Mouse (Mus musculus): ENCODE measurements around the gene Tymp.

Gene Tymp

GRCm38 (mm10) chr15:89373762-89374248 is 3.0 kb downstream of the Tymp start, which contains the start of gene Sco2:
Gene Sco2, minus strand, starts transcription at chr15:89373846.
- peak; percentile 94 for DNase-seq

DNA sequence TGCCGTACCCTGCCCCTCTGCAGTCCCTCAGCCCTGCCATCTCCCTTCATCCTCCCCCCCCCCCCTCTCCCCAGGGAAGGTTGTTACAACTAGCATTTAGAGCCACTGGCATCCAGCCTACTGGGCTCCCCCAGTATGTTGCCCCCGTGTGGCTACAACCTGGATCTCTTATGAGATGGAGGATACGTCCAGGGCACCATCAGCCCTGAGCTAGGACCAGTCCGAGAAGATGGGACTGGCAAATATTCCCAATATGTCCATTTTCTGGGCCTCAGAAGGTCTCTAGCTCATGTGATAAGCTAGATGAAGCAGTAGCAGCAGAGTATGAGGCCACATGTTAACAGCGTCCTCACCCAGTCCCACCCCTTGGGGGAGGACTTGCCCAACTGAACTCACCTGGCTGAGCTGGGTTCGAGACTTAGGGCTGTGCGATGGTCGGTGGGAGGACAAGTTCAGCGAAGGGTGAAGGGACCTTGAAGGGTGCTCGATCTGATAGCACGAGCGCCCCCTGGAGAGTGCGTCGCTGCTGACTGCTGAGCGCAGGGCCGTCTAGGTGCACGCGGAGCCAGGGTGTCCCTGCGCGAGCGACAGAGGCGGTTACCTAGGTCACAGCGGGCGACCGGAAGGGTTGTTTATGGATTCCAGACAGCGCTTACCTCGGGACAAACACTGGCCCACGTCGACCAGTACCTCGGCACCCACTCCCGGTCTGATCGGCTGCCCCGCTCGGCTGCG is 3.6 kb downstream of the Tymp start:
- peak; percentile 91 for DNase-seq

- DNase-seq, result no peak
These were observed 4.3 kb downstream of the Tymp start for GRCm38 (mm10) chr15:89372536-89372935.

DNA sequence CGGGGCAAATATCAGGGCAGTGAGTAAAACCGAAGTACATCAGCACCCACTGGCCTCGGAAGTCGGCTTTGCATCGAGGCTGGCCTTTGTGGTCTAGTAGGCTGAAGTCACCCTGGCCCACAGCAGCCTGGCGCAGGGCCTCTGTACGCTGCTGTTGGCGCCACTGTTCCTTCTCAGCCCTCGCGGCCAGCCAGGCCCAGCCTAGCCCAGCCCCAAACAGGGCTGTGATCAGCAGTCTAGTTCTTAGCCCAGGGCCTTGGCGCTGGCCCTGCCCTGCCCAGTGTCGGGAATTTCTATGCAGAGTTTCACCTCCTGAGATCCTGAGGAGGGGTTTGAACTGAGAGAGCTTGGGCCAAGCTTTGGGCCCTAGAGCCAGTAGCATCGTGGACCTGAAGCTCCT is 4.8 kb downstream of the Tymp start:
- DNase-seq, result no peak

- no peak for DNase-seq
These were observed 11.7 kb downstream of the Tymp start for GRCm38 (mm10) chr15:89365141-89365551.

DNA sequence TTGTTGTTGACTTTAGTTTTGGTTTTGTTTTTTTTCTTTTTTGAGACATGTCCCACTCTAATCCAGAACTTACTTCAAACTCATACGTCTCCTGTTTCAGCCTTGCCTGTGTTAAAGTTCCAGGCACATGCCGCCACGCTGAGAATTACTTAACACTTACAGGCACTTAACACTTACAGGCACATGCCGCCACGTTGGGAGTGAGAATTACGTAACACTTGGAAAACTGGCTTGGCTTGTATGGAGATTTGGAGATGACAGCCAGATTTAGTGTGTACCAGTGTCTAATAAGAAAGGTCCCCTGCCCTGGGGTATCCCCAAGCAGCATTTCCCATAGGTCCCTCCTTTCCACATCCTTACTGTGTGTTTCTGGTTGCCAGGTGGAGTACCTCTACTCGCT is 13.8 kb downstream of the Tymp start:
- DNase-seq, result no peak

DNA sequence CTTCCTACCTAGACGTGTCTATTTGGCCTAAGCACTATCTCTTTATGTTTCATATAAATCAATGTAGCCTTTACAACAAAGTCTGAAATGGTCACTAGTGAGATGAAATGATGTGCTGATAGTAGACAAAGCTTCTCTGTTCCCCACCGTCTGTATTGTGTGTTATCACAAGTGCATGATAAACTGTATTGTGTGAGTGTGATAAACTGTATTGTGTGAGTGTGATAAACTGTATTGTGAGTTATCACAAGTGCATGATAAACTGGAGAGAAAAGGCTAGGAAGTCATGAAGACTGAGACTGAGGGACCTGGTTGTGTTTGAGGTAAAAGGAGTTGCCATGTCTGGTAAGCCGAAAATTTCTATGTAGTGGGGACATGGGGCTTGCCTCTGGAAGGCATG is 18.1 kb downstream of the Tymp start:
- DNase-seq, result no peak

- peak; percentile 65 for DNase-seq
These were observed 20.5 kb downstream of the Tymp start for GRCm38 (mm10) chr15:89356372-89356771.

- peak; percentile 97 for DNase-seq
These were observed 21.3 kb downstream of the Tymp start, which contains the start of the genes Lmf2 and Ncaph2 for GRCm38 (mm10) chr15:89355241-89356187. Gene Lmf2, minus strand, starts transcription at chr15:89355659. Gene Ncaph2, plus strand, starts transcription at chr15:89355719.

GRCm38 (mm10) chr15:89354455-89354854 is 22.4 kb downstream of the Tymp start:
- no peak for DNase-seq

DNA sequence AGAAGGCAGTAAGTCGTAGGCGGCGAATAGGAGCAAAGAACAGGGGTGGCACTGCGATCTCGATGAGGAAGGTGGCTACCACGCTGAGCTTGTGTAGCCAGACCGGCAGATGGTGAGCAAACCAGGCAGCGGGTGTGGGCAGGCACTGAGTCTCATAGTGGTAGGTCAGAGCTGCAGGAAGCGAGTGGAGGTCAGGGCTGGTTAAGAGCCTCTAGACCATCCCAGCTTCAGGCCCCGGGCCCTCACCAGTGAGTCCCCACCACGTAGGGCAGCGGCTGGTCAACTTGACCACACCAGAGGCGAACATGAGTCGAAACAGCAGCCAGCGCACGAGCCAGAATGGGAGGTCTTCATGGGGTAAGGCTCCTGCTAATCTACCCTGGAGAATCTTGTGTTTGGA is 23.0 kb downstream of the Tymp start:
- DNase-seq, result no peak

DNA sequence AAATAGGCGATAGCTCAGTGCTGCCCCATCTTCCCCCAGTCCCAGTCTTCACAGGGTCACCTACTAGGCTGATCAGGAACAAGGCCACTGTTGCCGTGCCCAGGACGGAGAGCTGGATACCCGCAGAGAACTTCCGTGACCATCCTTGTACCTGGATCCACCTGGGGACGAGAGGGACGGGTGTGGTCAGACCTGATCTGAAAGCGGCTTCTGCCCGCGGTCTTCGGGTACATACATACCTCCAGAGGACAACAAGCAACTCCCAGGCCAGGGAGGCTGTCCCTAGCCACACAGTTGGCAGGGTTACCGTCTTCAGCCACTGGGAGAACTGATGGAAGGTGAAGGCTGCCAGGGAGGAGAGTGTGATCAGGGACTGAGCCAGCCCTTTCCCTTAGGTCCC is 24.0 kb downstream of the Tymp start:
- DNase-seq, result no peak

DNA sequence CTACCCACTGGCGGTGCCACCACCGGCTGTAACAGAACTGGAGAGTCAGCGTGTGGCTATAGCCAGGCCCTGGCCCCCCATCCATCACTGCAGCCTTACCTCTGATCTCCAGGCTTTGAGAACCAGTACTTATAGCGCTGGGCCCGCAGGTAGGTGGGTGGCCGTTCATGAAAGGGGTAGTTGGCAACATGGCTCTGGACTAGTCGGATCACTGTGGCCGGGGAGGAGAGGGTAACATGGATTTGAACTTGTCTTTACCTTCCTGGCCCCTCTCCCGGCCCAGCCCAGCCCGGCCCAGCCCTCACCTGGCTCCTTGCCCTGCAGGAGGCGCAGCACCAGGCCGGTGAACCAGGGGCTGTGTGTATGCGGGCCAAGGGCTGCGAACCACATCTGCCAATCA is 24.8 kb downstream of the Tymp start:
- DNase-seq, result no peak

DNA sequence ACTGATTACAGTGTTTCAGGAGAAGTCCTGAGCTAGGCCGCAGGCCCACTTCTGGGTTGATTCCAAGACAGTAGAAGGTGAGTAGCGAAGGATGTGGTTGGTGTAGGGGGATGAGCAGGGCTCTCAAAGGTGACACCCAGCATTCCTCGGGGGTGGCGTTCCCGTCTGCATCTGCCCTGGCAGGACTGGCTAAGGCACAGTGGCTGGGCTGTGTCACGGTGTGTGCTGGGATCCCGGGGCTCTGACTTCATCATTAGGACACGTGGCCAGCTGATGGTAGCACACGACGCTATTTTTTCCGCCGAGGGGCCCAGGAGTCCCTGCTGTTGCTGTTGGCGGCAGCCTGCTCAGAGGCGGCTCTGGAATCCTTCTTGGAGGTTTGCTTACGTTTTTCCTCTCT is 25.5 kb downstream of the Tymp start:
- DNase-seq, result no peak

DNA sequence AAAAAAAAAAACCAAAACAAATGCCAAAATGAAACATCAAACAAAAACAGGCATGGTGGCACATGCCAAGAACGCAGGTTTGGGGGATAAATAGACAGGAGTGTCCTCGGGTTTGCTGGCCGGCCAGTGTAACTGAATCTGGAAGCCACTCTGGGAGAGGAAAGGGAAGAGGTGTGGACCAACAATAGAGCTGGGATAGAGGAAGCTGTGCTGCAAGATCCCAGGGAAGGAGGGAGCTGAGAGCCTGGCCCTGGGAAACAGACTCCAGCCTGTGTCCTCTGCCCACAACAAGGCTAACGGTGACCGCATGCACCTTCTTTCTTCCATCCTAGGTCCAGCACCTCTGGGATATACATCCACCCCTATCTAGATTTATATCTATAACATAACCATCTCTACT is 26.4 kb downstream of the Tymp start:
- DNase-seq, result no peak

- no peak for DNase-seq
These were observed 33.5 kb downstream of the Tymp start for GRCm38 (mm10) chr15:89343325-89343724.

DNA sequence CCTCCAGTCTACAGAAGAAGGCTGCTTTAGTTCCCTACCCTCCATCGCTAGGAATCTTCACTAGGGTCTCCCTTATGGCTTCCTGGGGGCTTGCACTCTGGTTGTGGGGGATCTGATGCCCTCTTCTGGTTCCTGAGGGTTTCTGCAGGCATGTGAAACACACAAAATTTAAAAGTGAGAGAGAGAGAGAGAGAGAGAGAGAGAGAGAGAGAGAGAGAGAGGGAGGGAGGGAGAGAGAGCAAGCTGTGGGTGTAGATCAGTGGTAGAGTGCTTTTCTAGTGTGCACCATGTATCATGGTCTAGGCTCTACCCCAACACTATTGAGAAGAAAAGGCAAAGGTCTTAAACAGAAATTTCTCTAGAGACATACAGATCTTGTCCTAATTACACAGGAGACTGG is 35.2 kb downstream of the Tymp start:
- no peak for DNase-seq

GRCm38 (mm10) chr15:89340136-89340535 is 36.7 kb downstream of the Tymp start:
- no peak for DNase-seq

DNA sequence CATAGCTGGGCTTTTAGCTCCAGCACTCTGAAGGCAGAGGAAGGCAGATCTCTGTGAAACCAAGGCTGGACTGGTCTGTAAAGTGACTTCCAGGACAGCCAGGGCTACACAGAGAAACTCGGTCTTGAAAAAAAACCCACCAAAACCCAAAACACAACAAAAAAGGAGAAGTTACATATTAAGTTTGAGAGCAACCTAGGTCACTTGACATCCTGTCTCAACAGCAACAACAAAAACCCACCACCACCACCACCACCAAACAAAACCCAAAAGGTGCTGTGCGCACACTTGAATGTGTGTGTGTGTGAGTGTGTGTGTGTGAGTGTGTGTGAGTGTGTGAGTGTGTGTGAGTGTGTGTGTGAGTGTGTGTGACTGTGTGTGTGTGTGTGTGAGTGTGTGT is 37.1 kb downstream of the Tymp start:
- DNase-seq, result no peak

GRCm38 (mm10) chr15:89336422-89336821 is 40.4 kb downstream of the Tymp start:
- DNase-seq, result no peak

GRCm38 (mm10) chr15:89334774-89335537 is 41.9 kb downstream of the Tymp start:
- DNase-seq, result peak; percentile 57

DNA sequence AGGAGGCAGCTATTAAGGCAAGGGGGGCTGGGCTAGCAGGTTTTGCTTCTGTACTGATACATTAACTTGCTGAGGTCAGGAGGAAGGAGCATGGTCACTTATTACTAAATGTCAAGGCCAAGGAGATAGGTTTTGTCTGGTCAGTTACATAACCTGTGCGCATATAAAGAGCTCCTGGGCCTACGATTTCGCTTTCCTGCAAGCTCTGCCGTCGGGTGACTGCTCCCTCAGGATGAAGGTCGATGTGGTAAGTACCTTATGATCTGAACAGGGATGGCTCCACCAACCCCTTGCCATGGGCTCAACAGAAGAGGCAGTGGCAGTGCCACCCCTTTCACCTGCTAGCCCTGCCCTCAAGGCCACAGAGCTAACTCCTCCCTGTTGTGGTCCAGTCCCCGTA is 42.6 kb downstream of the Tymp start, which contains the start of gene Miox:
Miox (plus strand) TSS at position 128 of the 400 bp plus-strand sequence.
- peak; percentile 97 for DNase-seq

GRCm38 (mm10) chr15:89326441-89326840 is 50.4 kb downstream of the Tymp start:
- DNase-seq, result peak; percentile 89
